Mouse (Mus musculus): ENCODE measurements at regions not wholly inside any gene's neighbourhood (a gene's known extent, or its start where the extent isn't known, plus 50 kb on each side); places are given as distances from the start of the nearest gene placed in this dataset.

GRCm38 (mm10) chr13:112064681-112065080, 223.6 kb upstream of the Ankrd55 start:
- no peak for ATAC-seq (ENCODE audit: poor library complexity, severe bottlenecking)

GRCm38 (mm10) chr13:112067066-112067847, 221.0 kb upstream of the Ankrd55 start:
- ATAC-seq (ENCODE audit: poor library complexity, severe bottlenecking): no peak

- peak; percentile 26; the same call in 1 of the 2 replicates for ATAC-seq (ENCODE audit: poor library complexity, severe bottlenecking)
Observed at GRCm38 (mm10) chr13:112070757-112071156, 217.5 kb upstream of the Ankrd55 start.

GRCm38 (mm10) chr13:112071209-112071955, 216.9 kb upstream of the Ankrd55 start:
- ATAC-seq (ENCODE audit: poor library complexity, severe bottlenecking): no peak

GRCm38 (mm10) chr13:112071956-112072314, 216.3 kb upstream of the Ankrd55 start:
- ATAC-seq (ENCODE audit: poor library complexity, severe bottlenecking): no peak

GRCm38 (mm10) chr13:112073519-112074406, 214.5 kb upstream of the Ankrd55 start:
- no peak for ATAC-seq (ENCODE audit: poor library complexity, severe bottlenecking)

GRCm38 (mm10) chr13:112075847-112076479, 212.3 kb upstream of the Ankrd55 start:
- ATAC-seq (ENCODE audit: poor library complexity, severe bottlenecking): no peak

GRCm38 (mm10) chr13:112078088-112078487, 210.2 kb upstream of the Ankrd55 start:
- ATAC-seq (ENCODE audit: poor library complexity, severe bottlenecking): no peak

- no peak for ATAC-seq (ENCODE audit: poor library complexity, severe bottlenecking)
Observed at GRCm38 (mm10) chr13:112081935-112082334, 206.3 kb upstream of the Ankrd55 start.

- peak; percentile 75 for ATAC-seq (ENCODE audit: poor library complexity, severe bottlenecking)
Observed at GRCm38 (mm10) chr13:112084484-112085278, 203.6 kb upstream of the Ankrd55 start.

GRCm38 (mm10) chr13:112088312-112088771, 199.9 kb upstream of the Ankrd55 start:
- no peak for ATAC-seq (ENCODE audit: poor library complexity, severe bottlenecking)

GRCm38 (mm10) chr13:112090737-112091136, 197.5 kb upstream of the Ankrd55 start:
- no peak for ATAC-seq (ENCODE audit: poor library complexity, severe bottlenecking)

- ATAC-seq (ENCODE audit: poor library complexity, severe bottlenecking): no peak
Observed at GRCm38 (mm10) chr13:112095595-112096139, 192.6 kb upstream of the Ankrd55 start.

GRCm38 (mm10) chr13:112099953-112100591, 188.2 kb upstream of the Ankrd55 start:
- no peak for ATAC-seq (ENCODE audit: poor library complexity, severe bottlenecking)

- ATAC-seq (ENCODE audit: poor library complexity, severe bottlenecking): peak; percentile 54
Observed at GRCm38 (mm10) chr13:112100592-112101420, 187.4 kb upstream of the Ankrd55 start.

- no peak for ATAC-seq (ENCODE audit: poor library complexity, severe bottlenecking)
Observed at GRCm38 (mm10) chr13:112101421-112101756, 186.9 kb upstream of the Ankrd55 start.

- no peak for ATAC-seq (ENCODE audit: poor library complexity, severe bottlenecking)
Observed at GRCm38 (mm10) chr13:112105953-112106352, 182.3 kb upstream of the Ankrd55 start.

- no peak for ATAC-seq (ENCODE audit: poor library complexity, severe bottlenecking)
Observed at GRCm38 (mm10) chr13:112114741-112115201, 173.5 kb upstream of the Ankrd55 start.

All from megakaryocyte, adult 5-6 weeks (primary cell).